Mouse (Mus musculus): ENCODE measurements around the gene Gm2016. TPM values are rescaled to one million over a fixed set of nuclear protein-coding genes. Genes with fewer than 3 reads are reported as not detected.
"Not testable (repeated sequence)": the region's sequence is repeated elsewhere in the genome, so short reads cannot be mapped to it uniquely, and the experiment has no call there.

Gm2016 gene
- not detected for total RNA-seq (2021)

DNA sequence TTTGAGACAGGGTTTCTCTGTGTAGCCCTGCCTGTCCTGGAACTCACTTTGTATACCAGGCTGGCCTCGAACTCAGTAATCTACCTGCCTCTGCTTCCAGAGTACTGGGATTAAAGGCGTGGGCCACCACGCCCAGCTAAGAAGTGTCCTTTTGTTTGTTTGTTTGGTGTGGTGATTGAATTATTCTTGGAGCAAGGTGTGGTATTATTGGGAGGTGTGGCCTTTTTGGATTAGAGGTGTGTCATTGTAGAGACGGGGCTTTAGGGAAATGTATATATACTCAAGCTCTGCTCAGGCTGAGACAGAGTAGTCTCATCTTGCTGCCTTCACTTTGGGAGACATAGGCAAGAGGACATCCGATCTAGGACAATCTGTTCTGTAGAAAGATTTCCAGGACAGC, at the start of gene Gm2016:
Gene Gm2016, plus strand, starts transcription at position 301 of the 400 bp plus-strand sequence.
- DNase-seq (ENCODE audit: low spot score in 2 of 2); intact Hi-C loops (cut with DNase I): not testable (repeated sequence)

DNA sequence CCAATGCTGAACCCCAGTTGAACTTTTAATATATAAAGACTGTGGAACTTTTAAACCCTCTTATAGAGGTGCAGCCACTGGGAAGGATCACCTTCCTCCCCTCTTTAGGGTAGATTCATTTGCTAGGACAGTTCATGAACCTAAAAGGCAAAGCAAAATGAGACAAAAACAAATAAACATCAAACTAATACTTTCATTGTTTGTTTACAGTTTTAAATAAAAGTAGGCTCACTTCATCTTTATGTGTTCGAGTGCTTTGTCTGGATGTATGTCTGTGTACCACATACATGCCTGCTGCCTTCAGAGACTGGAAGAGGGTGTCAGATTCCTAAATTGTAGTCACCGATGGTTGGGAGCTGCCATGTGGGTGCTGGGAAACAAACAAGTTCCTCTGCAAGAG, 31.6 kb upstream of the Gm2016 start, which contains the start of gene Gm2001:
Gene Gm2001, minus strand, starts transcription at position 101 of the 400 bp plus-strand sequence.
- intact Hi-C loops (cut with DNase I); DNase-seq (ENCODE audit: low spot score in 2 of 2): not testable (repeated sequence)

GRCm38 (mm10) chr12:87850657-87851056, 23.2 kb upstream of the Gm2016 start:
- DNase-seq (ENCODE audit: low spot score in 2 of 2); intact Hi-C loops (cut with DNase I): not testable (repeated sequence)

GRCm38 (mm10) chr12:87856067-87856466, 17.8 kb upstream of the Gm2016 start:
- intact Hi-C loops (cut with DNase I); DNase-seq (ENCODE audit: low spot score in 2 of 2): not testable (repeated sequence)

- intact Hi-C loops (cut with DNase I); DNase-seq (ENCODE audit: low spot score in 2 of 2): not testable (repeated sequence)
Measured at GRCm38 (mm10) chr12:87861740-87862692, 11.9 kb upstream of the Gm2016 start.

GRCm38 (mm10) chr12:87863638-87864037, 10.2 kb upstream of the Gm2016 start:
- DNase-seq (ENCODE audit: low spot score in 2 of 2); intact Hi-C loops (cut with DNase I): not testable (repeated sequence)

GRCm38 (mm10) chr12:87864048-87864447, 9.8 kb upstream of the Gm2016 start:
- intact Hi-C loops (cut with DNase I); DNase-seq (ENCODE audit: low spot score in 2 of 2): not testable (repeated sequence)

- DNase-seq (ENCODE audit: low spot score in 2 of 2); intact Hi-C loops (cut with DNase I): not testable (repeated sequence)
Measured at GRCm38 (mm10) chr12:87895070-87895469, 21.2 kb downstream of the Gm2016 start, which contains the start of gene Gm2022. Gene Gm2022, plus strand, starts transcription at chr12:87895370.

GRCm38 (mm10) chr12:87919721-87920120, 45.8 kb downstream of the Gm2016 start, which contains the start of gene Gm2035:
Gene Gm2035, minus strand, starts transcription at chr12:87919857.
- DNase-seq (ENCODE audit: low spot score in 2 of 2); intact Hi-C loops (cut with DNase I): not testable (repeated sequence)

Other genes starting within 250 kb of the Gm2016 start
- not detected for gene Gm16381, start 229.5 kb upstream of the Gm2016 start, total RNA-seq (2021)
- not detected for gene Gm21319, start 98.3 kb upstream of the Gm2016 start, total RNA-seq (2021)
- not detected for gene Gm21936, start 78.6 kb upstream of the Gm2016 start, total RNA-seq (2021)
- not detected for gene BB287469, start 57.5 kb upstream of the Gm2016 start, total RNA-seq (2021)
- gene Gm2001, start 31.7 kb upstream of the Gm2016 start, total RNA-seq (2021) = not detected
- gene Gm2022, start 21.3 kb downstream of the Gm2016 start, total RNA-seq (2021) = not detected
- gene Gm2035, start 45.8 kb downstream of the Gm2016 start, total RNA-seq (2021) = not detected
- not detected for gene Gm2042, start 80.0 kb downstream of the Gm2016 start, total RNA-seq (2021)
- gene Gm2075, start 137.8 kb downstream of the Gm2016 start, total RNA-seq (2021) = not detected
- gene Gm6803, start 144.7 kb downstream of the Gm2016 start, total RNA-seq (2021) = not detected
- not detected for gene Gm2056, start 152.9 kb downstream of the Gm2016 start, total RNA-seq (2021)
- not detected for gene Gm16368, start 209.6 kb downstream of the Gm2016 start, total RNA-seq (2021)